Mouse (Mus musculus) liver, embryonic 14.5 days (tissue): Measurements from ENCODE around the gene Csad. TPM values are rescaled to one million over a fixed set of nuclear protein-coding genes. Genes with fewer than 3 reads are reported as not detected.
A peak's percentile ranks its signal among the peaks of the same experiment; 100 is the strongest.

Source experiments
- ATAC-seq: fragments of 200-750 bp; cut with Nextera tagmentation; 2 replicates; pipeline ENCODE4 v1.8.0; 2017; ENCODE audit warnings: moderate number of reproducible peaks, mild to moderate bottlenecking, moderate library complexity; ENCODE audit not compliant: insufficient read depth
- DNase-seq, 3 experiments: peaks; one replicate each; pipeline ENCODE4 v3.0.0-alpha.2; 2012 to 2013; ENCODE audit warnings: low read depth in 3 of 3, low spot score in 3 of 3
- H3K27ac ChIP-seq: fragments of 300-500 bp; sonication (generic); 2 replicates; pipeline ENCODE4 v1.5.1; 2014; ENCODE audit warnings: moderate library complexity, mild to moderate bottlenecking, control low read depth, inconsistent platforms
- H3K27me3 ChIP-seq: fragments of 300-500 bp; sonication (generic); 2 replicates; pipeline ENCODE4 v1.6.1; 2014; ENCODE audit warnings: mild to moderate bottlenecking, low read length, moderate library complexity; ENCODE audit not compliant: control insufficient read depth, insufficient read depth
- H3K36me3 ChIP-seq: fragments of 300-500 bp; sonication (generic); replicated peaks from 2 replicates; pipeline ENCODE4 v1.6.1; 2014; ENCODE audit warnings: low read depth; ENCODE audit not compliant: control insufficient read depth, insufficient read depth
- H3K4me1 ChIP-seq, 2 experiments: fragments of 200-500 bp in 1 of 2; fragments of 300-500 bp in 1 of 2; sonication (generic) in 1 of 2; replicated peaks; 2 replicates each; pipeline ENCODE4 v1.6.1; 2012 to 2014; ENCODE audit warnings: antibody characterized with exemption in 1 of 2, inconsistent platforms in 1 of 2, low read length in 1 of 2; ENCODE audit not compliant: control insufficient read depth in 2 of 2, insufficient read depth in 2 of 2
- H3K4me2 ChIP-seq: fragments of 300-500 bp; sonication (generic); 2 replicates; pipeline ENCODE4 v1.6.1; 2014; ENCODE audit warnings: low read depth, mild to moderate bottlenecking, control low read depth, moderate library complexity
- H3K4me3 ChIP-seq, 2 experiments: fragments of 200-500 bp in 1 of 2; fragments of 300-500 bp in 1 of 2; sonication (generic) in 1 of 2; 2 replicates each; pipeline ENCODE4 v1.5.1; 2012 to 2014; ENCODE audit warnings: low read depth in 2 of 2, low read length in 2 of 2, mild to moderate bottlenecking in 2 of 2, control low read depth in 1 of 2, inconsistent platforms in 1 of 2, moderate library complexity in 1 of 2; ENCODE audit not compliant: insufficient read depth in 1 of 2
- H3K9ac ChIP-seq: fragments of 300-500 bp; sonication (generic); replicated peaks from 2 replicates; pipeline ENCODE4 v1.6.1; 2014; ENCODE audit warnings: mild to moderate bottlenecking, control low read depth, moderate library complexity
- H3K9me3 ChIP-seq: fragments of 300-500 bp; sonication (generic); 2 replicates; pipeline ENCODE4 v1.6.1; 2016; ENCODE audit warnings: low read length, mixed read lengths; ENCODE audit not compliant: control insufficient read depth
- CTCF ChIP-seq: IDR thresholded peaks from 2 replicates; pipeline ENCODE4 v1.5.1; 2016; ENCODE audit warnings: antibody characterized with exemption, low read depth, control low read depth
- EP300 ChIP-seq: IDR thresholded peaks from 2 replicates; pipeline ENCODE4 v1.6.1; 2016; ENCODE audit warnings: antibody characterized with exemption, low read depth
- WGBS: fragments of 180-500 bp; shearing (Covaris S2); extraction: QIAGEN DNeasy Blood & Tissue Kit; methylation state at CpG from one replicate; pipeline ENCODE4 v1.1.7; 2014; ENCODE audit not compliant: insufficient replicate concordance; 5-methylcytosine and 5-hydroxymethylcytosine counted together
- polyA plus RNA-seq, 2 experiments: library from polyadenylated mRNA; depleted of rRNA in 1 of 2; stranded (reverse) in 1 of 2; unstranded in 1 of 2; fragments of >200 nt; fragmentation: Nextera tagmentation in 1 of 2; extraction: Ambion mirVana in 1 of 2; gene quantifications; 2 replicates each; pipeline versions ENCODE4 v1.2.1 to v1.2.3; 2012 to 2014

Csad gene
- polyA plus RNA-seq, 2 experiments: 17.9 to 24.0 TPM

DNA sequence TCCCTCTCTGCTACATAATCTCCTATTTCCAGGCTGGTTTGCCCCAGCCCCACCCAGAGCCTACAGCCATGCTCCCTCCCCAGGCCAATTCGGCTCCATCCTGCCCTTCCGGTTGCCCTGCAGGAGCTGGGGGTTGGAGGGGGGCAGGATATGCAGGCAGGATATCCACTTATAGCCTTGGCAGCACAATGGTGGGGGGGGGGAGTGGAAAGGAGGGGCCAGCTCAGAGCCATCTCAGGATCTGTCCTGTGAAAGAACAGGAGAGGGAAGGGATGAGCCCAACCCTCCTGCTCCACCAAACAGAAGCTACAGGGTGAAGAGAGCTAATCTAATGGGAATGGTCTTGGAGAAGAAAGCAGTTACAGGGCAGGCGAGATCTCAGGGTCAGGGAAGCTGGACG lies 36.1 kb upstream of the Csad start:
- no peak overlapping the region for H3K4me3 ChIP-seq
- WGBS: 47% methylated on average over 4 of the region's 4 CpGs
- H3K4me2 ChIP-seq: no peak overlapping the region
- H3K27me3 ChIP-seq: peaks cover 25% of the 10 kb centered on the region
- peaks cover under 1 to 10% of the 10 kb centered on the region in 2 experiments; a peak in 3 of 4 replicates for H3K4me1 ChIP-seq
- DNase-seq: no peak
- no peaks in the 10 kb centered on the region for H3K36me3 ChIP-seq
- H3K9me3 ChIP-seq: no peaks in the 10 kb centered on the region
- no peak for ATAC-seq
- no peak for TF ChIP-seq EP300
- no peak for TF ChIP-seq CTCF
- H3K9ac ChIP-seq: no peak overlapping the region
- no peak overlapping the region for H3K27ac ChIP-seq

DNA sequence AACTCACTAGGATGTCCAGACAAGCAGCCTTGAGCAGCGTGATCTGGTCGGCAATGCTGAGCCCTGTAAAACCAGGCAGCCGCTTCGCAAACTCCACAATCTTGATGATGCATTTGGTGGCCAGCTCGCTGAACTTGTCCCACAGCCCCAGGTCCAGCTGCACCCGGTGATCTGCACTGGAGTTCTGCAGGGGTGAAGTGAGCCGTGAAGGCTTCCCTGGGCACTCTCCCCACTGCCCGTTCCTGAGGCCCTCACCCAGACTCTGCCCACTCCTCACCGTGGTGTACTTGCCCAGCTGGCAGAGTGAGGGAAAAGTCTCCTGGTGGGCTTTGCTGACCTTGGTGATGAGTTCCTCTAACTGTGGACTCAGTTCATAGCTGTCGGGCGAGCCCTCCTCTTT lies 35.3 kb upstream of the Csad start:
- TF ChIP-seq CTCF: no peak
- TF ChIP-seq EP300: no peak
- H3K27ac ChIP-seq: no peak overlapping the region
- no peak overlapping the region for H3K4me2 ChIP-seq
- ATAC-seq: no peak
- peaks cover 7 to 12% of the 10 kb centered on the region in 2 experiments for H3K4me1 ChIP-seq
- H3K9ac ChIP-seq: no peak overlapping the region
- H3K27me3 ChIP-seq: peaks cover 18% of the 10 kb centered on the region
- H3K36me3 ChIP-seq: no peaks in the 10 kb centered on the region
- no peak for DNase-seq
- WGBS: 55% methylated on average over 11 of the region's 11 CpGs
- H3K4me3 ChIP-seq: no peak overlapping the region
- H3K9me3 ChIP-seq: no peaks in the 10 kb centered on the region

DNA sequence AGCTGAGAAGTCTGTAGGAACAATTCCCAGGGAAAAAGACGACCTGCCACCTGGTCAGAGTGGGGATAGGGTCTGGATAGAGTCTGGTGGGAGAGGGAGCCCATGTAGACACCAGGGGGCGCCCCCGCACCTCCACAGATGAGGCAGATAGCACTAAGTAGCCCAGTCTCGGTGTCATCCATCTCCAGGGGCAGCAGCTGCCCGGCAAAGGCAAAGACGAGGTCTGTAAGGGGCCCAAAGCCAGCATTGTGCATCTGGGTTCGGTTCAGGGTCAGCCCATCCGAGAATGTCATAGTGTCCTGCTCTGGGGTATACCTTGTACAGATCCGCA lies 34.7 kb upstream of the Csad start:
- H3K4me3 ChIP-seq: no peak overlapping the region
- ATAC-seq: no peak
- no peaks in the 10 kb centered on the region for H3K36me3 ChIP-seq
- no peak overlapping the region for H3K4me2 ChIP-seq
- no peak overlapping the region for H3K9ac ChIP-seq
- peak; percentile 91 for TF ChIP-seq CTCF
- no peak for TF ChIP-seq EP300
- peaks cover 7 to 17% of the 10 kb centered on the region in 2 experiments for H3K4me1 ChIP-seq
- H3K9me3 ChIP-seq: no peaks in the 10 kb centered on the region
- no peak overlapping the region for H3K27ac ChIP-seq
- WGBS: 13% methylated on average over 9 of the region's 9 CpGs
- DNase-seq: peak in 1 of 3 experiments; percentile 39
- H3K27me3 ChIP-seq: peaks cover 11% of the 10 kb centered on the region

DNA sequence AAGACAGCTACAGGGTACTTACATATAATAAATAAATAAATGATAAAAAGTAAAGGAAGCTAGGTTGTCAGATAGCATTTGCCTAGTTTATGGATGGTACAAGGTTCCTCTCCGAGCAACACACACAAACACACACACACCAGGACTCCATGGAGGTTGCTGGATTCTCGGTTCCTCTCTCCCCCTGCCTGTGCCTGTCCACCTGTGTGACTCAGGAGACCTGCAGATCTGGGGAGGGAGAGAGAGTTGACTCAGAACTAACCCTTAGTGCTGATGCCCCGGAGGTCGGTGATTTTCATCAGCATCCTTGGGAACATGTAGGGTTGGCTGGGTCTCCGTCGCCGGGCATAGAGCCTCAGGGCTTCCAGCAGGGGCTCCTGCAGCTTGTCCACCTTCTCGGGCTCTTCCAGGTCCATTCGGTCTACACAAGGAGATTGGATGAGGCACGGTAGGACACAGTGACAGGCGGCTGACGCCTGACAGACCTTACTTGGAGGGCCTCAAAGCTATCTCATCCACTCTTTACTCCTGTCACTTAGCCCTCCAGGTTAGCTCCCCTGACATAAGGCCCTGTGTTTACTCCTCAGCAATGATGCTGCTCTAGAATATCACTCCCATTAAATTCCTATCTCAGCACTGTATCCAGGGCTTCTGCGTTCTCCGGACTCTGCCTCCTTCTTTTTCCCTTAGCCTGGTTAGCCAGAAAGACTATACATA lies 34.2 kb upstream of the Csad start:
- 71% methylated on average over 14 of the region's 14 CpGs for WGBS
- Histone ChIP-seq H3K4me1 (peaks cover 7 to 15% of the 10 kb centered on the region in 2 experiments), H3K9ac (no peak overlapping the region), H3K27me3 (peaks cover 6% of the 10 kb centered on the region), H3K36me3 (no peaks in the 10 kb centered on the region), H3K27ac (no peak overlapping the region), H3K4me2 (no peak overlapping the region), H3K9me3 (no peaks in the 10 kb centered on the region), H3K4me3 (no peak overlapping the region)
- no peak for ATAC-seq
- TF ChIP-seq EP300 (no peak), CTCF (no peak)
- no peak for DNase-seq

GRCm38 (mm10) chr15:102235371-102236027 lies 31.0 kb upstream of the Csad start:
- H3K4me1 ChIP-seq: peaks cover 21 to 35% of the 10 kb centered on the region in 2 experiments
- no peaks in the 10 kb centered on the region for H3K36me3 ChIP-seq
- no peak overlapping the region for H3K9ac ChIP-seq

More at GRCm38 (mm10) chr15:102235371-102236027, 31.0 kb upstream of the Csad start:
- Histone ChIP-seq H3K27me3 (no peaks in the 10 kb centered on the region), H3K4me3 (peak overlapping the region in 1 of 2 experiments; percentile 14; a peak in 2 of 4 replicates), H3K27ac (no peak overlapping the region), H3K4me2 (peak overlapping the region; percentile 22), H3K9me3 (no peaks in the 10 kb centered on the region)
- 27% methylated on average over 21 of the region's 21 CpGs for WGBS
- DNase-seq (no peak), ATAC-seq (no peak)
- TF ChIP-seq CTCF (no peak), EP300 (no peak)
